Mouse (Mus musculus) MEL (cell line): ENCODE results near the gene Klhdc9. TPM values are rescaled to one million over a fixed set of nuclear protein-coding genes. Genes with fewer than 3 reads are reported as not detected.

Experiments used
- DNase-seq: peaks from one replicate; pipeline ENCODE4 v3.0.0; 2011; ENCODE audit warnings: low read depth, low spot score
- H3K27ac ChIP-seq: 2 replicates; pipeline ENCODE4 v1.5.1; 2012; ENCODE audit warnings: low read depth, mild to moderate bottlenecking, control low read depth, low read length, moderate library complexity; ENCODE audit not compliant: control insufficient read depth
- H3K27me3 ChIP-seq, 2 experiments: fragments of 150-350 bp in 1 of 2; sonication (generic) in 1 of 2; 2 replicates each; pipeline ENCODE4 v1.6.1; 2012; ENCODE audit warnings: low read length in 2 of 2, mild to moderate bottlenecking in 2 of 2, improper control_type of control experiment in 1 of 2, moderate library complexity in 1 of 2; ENCODE audit not compliant: insufficient read depth in 2 of 2, control insufficient read depth in 1 of 2
- H3K36me3 ChIP-seq, 2 experiments: 2 replicates each; pipeline ENCODE4 v1.6.1; 2012 to 2014; ENCODE audit warnings: low read length in 2 of 2, improper control_type of control experiment in 1 of 2, inconsistent platforms in 1 of 2, mild to moderate bottlenecking in 1 of 2; ENCODE audit not compliant: insufficient read depth in 2 of 2, control insufficient read depth in 1 of 2
- H3K4me1 ChIP-seq, 2 experiments: fragments of 150-350 bp in 1 of 2; sonication (generic) in 1 of 2; 2 replicates each; pipeline ENCODE4 v1.6.1; 2012; ENCODE audit warnings: low read length in 2 of 2, improper control_type of control experiment in 1 of 2, mild to moderate bottlenecking in 1 of 2; ENCODE audit not compliant: insufficient read depth in 2 of 2, control insufficient read depth in 1 of 2
- H3K4me3 ChIP-seq, 2 experiments: fragments of 150-350 bp in 1 of 2; sonication (generic) in 1 of 2; 2 replicates each; pipeline ENCODE4 v1.5.1; 2012; ENCODE audit warnings: low read depth in 2 of 2, low read length in 2 of 2, mild to moderate bottlenecking in 2 of 2, moderate library complexity in 2 of 2, control low read depth in 1 of 2, improper control_type of control experiment in 1 of 2; ENCODE audit not compliant: control insufficient read depth in 1 of 2, insufficient read depth in 1 of 2
- H3K79me2 ChIP-seq: 2 replicates; pipeline ENCODE4 v1.6.1; 2012; ENCODE audit warnings: mild to moderate bottlenecking, low read length, moderate library complexity; ENCODE audit not compliant: control insufficient read depth, poor library complexity, insufficient read depth
- H3K9ac ChIP-seq: 2 replicates; pipeline ENCODE4 v1.6.1; 2012; ENCODE audit warnings: low read depth, mild to moderate bottlenecking, control low read depth, low read length, moderate library complexity; ENCODE audit not compliant: control insufficient read depth, poor library complexity, severe bottlenecking
- H3K9me3 ChIP-seq: fragments of 150-350 bp; sonication (generic); replicated peaks from 2 replicates; pipeline ENCODE4 v1.6.1; 2012; ENCODE audit warnings: mild to moderate bottlenecking, low read length, improper control_type of control experiment, moderate library complexity; ENCODE audit not compliant: insufficient read depth
- BHLHE40 ChIP-seq: IDR thresholded peaks from 2 replicates; pipeline ENCODE4 v1.6.1; 2012; ENCODE audit warnings: low read depth, mild to moderate bottlenecking, inconsistent platforms, low read length, improper control_type of control experiment, borderline replicate concordance
- CHD2 ChIP-seq: IDR thresholded peaks from 2 replicates; pipeline ENCODE4 v1.6.1; 2011; ENCODE audit warnings: low read length, improper control_type of control experiment
- CTCF ChIP-seq, 3 experiments: IDR thresholded peaks in 2 of 3; conservative IDR thresholded peaks in 1 of 3; 2 replicates each; pipeline ENCODE4 v1.5.1; 2011 to 2012; ENCODE audit warnings: low read length in 3 of 3, low read depth in 2 of 3, mild to moderate bottlenecking in 2 of 3, improper control_type of control experiment in 1 of 3, inconsistent platforms in 1 of 3, mixed read lengths in 1 of 3, moderate library complexity in 1 of 3; ENCODE audit not compliant: control insufficient read depth in 1 of 3, insufficient read depth in 1 of 3, poor library complexity in 1 of 3, severe bottlenecking in 1 of 3
- ELF1 ChIP-seq: IDR thresholded peaks from 2 replicates; pipeline ENCODE4 v1.6.1; 2014; ENCODE audit warnings: low read depth, mild to moderate bottlenecking, inconsistent platforms, low read length, improper control_type of control experiment, moderate library complexity
- GABPA ChIP-seq: IDR thresholded peaks from 2 replicates; pipeline ENCODE4 v1.6.1; 2012; ENCODE audit warnings: low read depth, mild to moderate bottlenecking, inconsistent platforms, low read length, improper control_type of control experiment, moderate library complexity
- GATA1 ChIP-seq: IDR thresholded peaks from 2 replicates; pipeline ENCODE4 v1.6.1; 2011; ENCODE audit warnings: low read depth, low read length, improper control_type of control experiment
- HCFC1 ChIP-seq: IDR thresholded peaks from 2 replicates; pipeline ENCODE4 v1.6.1; 2012; ENCODE audit warnings: low read depth, mild to moderate bottlenecking, inconsistent platforms, low read length, improper control_type of control experiment, moderate library complexity
- JUND ChIP-seq: IDR thresholded peaks from 2 replicates; pipeline ENCODE4 v1.6.1; 2011; ENCODE audit warnings: low read depth, mild to moderate bottlenecking, improper control_type of control experiment, low read length
- KAT2A ChIP-seq: conservative IDR thresholded peaks from 2 replicates; pipeline ENCODE4 v1.6.1; 2012; ENCODE audit warnings: low read depth, low read length, improper control_type of control experiment, inconsistent platforms
- MAX ChIP-seq: IDR thresholded peaks from 2 replicates; pipeline ENCODE4 v1.6.1; 2011; ENCODE audit warnings: low read length, improper control_type of control experiment
- MAZ ChIP-seq: IDR thresholded peaks from 2 replicates; pipeline ENCODE4 v1.6.1; 2012; ENCODE audit warnings: low read depth, mild to moderate bottlenecking, inconsistent platforms, low read length, improper control_type of control experiment
- MXI1 ChIP-seq: IDR thresholded peaks from 2 replicates; pipeline ENCODE4 v1.6.1; 2011; ENCODE audit warnings: mild to moderate bottlenecking, low read depth, low read length, improper control_type of control experiment
- MYB ChIP-seq: IDR thresholded peaks from 2 replicates; pipeline ENCODE4 v1.6.1; 2011; ENCODE audit warnings: mild to moderate bottlenecking, low read depth, low read length, improper control_type of control experiment
- MYC ChIP-seq: IDR thresholded peaks from 2 replicates; pipeline ENCODE4 v1.6.1; 2011; ENCODE audit warnings: low read depth, mild to moderate bottlenecking, low read length, improper control_type of control experiment, moderate library complexity
- NELFE ChIP-seq: IDR thresholded peaks from 2 replicates; pipeline ENCODE4 v1.6.1; 2011; ENCODE audit warnings: low read depth, low read length, improper control_type of control experiment
- POLR2A ChIP-seq, 2 experiments: IDR thresholded peaks; 2 replicates each; pipeline ENCODE4 v1.6.1; 2011 to 2012; ENCODE audit warnings: low read length in 2 of 2, mild to moderate bottlenecking in 2 of 2, control low read depth in 1 of 2, improper control_type of control experiment in 1 of 2, low read depth in 1 of 2, moderate library complexity in 1 of 2; ENCODE audit not compliant: control insufficient read depth in 1 of 2, insufficient read depth in 1 of 2, poor library complexity in 1 of 2
- POLR2AphosphoS2 ChIP-seq: IDR thresholded peaks from 2 replicates; pipeline ENCODE4 v1.6.1; 2011; ENCODE audit warnings: low read length, improper control_type of control experiment
- RAD21 ChIP-seq: IDR thresholded peaks from 2 replicates; pipeline ENCODE4 v1.6.1; 2011; ENCODE audit warnings: mild to moderate bottlenecking, low read depth, low read length, improper control_type of control experiment
- SIN3A ChIP-seq: IDR thresholded peaks from 2 replicates; pipeline ENCODE4 v1.6.1; 2012; ENCODE audit warnings: low read length, improper control_type of control experiment, inconsistent platforms
- SMC3 ChIP-seq: IDR thresholded peaks from 2 replicates; pipeline ENCODE4 v1.6.1; 2011; ENCODE audit warnings: low read depth, low read length, improper control_type of control experiment
- TCF12 ChIP-seq: IDR thresholded peaks from 2 replicates; pipeline ENCODE4 v1.6.1; 2014; ENCODE audit warnings: low read depth, mild to moderate bottlenecking, inconsistent platforms, low read length, improper control_type of control experiment, moderate library complexity
- ZC3H11A ChIP-seq: IDR thresholded peaks from 2 replicates; pipeline ENCODE4 v1.6.1; 2012; ENCODE audit warnings: low read depth, mild to moderate bottlenecking, inconsistent platforms, low read length, improper control_type of control experiment
- ZKSCAN1 ChIP-seq: IDR thresholded peaks from 2 replicates; pipeline ENCODE4 v1.6.1; 2012; ENCODE audit warnings: low read depth, mild to moderate bottlenecking, inconsistent platforms, low read length, improper control_type of control experiment, moderate library complexity
- ZNF384 ChIP-seq: IDR thresholded peaks from 2 replicates; pipeline ENCODE4 v1.6.1; 2012; ENCODE audit warnings: low read depth, mild to moderate bottlenecking, inconsistent platforms, low read length, improper control_type of control experiment
- polyA plus RNA-seq, 2 experiments: library from polyadenylated mRNA; stranded (reverse) in 1 of 2; unstranded in 1 of 2; fragments of >175 nt in 1 of 2; fragments of >200 nt in 1 of 2; gene quantifications; 2 replicates each; pipeline versions ENCODE4 v1.2.1 to v1.2.4; 2012; ENCODE audit warnings: low replicate concordance in 2 of 2, low read depth in 1 of 2; ENCODE audit not compliant: insufficient read length in 2 of 2, insufficient read depth in 1 of 2, missing spikeins in 1 of 2
- total RNA-seq: library from RNA; depleted of rRNA; stranded (reverse); fragments of 300-350 nt; gene quantifications from 2 replicates; pipeline ENCODE4 v1.2.3, GENCODE M21; 2012

Gene Klhdc9
- total and polyA plus RNA-seq, 3 experiments, result 0.08 TPM; not detected in 2

DNA sequence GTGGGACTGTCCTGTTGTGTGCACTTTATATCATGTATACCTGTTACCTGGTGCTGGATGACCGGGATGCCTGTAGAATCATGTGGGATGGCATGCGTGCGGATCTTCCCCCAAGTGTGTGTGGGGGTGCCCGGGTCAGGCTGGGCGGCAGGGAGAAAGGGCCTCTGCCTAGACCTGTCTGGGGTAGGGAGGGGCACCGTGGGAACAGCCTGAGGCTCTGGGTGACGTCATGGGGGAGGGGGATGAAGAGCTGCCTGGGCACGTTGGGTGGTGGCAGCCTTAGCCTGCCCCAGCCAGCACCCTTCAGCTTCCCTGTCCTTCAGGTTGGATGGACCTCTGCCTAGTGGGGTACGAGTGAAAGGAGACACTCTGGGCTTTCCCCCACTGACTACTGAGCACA, 23.8 kb upstream of the Klhdc9 start:
- peaks cover 0 to 3% of the 10 kb centered on the region in 2 experiments; a peak in 1 of 4 replicates for H3K36me3 ChIP-seq
- no peak overlapping the region for H3K27ac ChIP-seq
- H3K27me3 ChIP-seq, result no peaks in the 10 kb centered on the region
- peaks cover 6% of the 10 kb centered on the region for H3K79me2 ChIP-seq
- H3K9me3 ChIP-seq, result no peaks in the 10 kb centered on the region
- no peak for DNase-seq
- H3K4me3 ChIP-seq, result no peak overlapping the region
- H3K9ac ChIP-seq, result no peak overlapping the region
- TF ChIP-seq ELF1 (no peak), MYB (no peak), ZC3H11A (no peak), POLR2AphosphoS2 (no peak), POLR2A (IDR thresholded peaks at IDR 0.05; ENCODE audit: control insufficient read depth in 1 of 2, insufficient read depth in 1 of 2, low read depth in 1 of 2, low read length in 2 of 2, poor library complexity in 1 of 2) (no peak), ZNF384 (no peak), KAT2A (no peak)
- H3K4me1 ChIP-seq, result peaks cover 0 to 20% of the 10 kb centered on the region in 2 experiments; a peak in 3 of 4 replicates

DNA sequence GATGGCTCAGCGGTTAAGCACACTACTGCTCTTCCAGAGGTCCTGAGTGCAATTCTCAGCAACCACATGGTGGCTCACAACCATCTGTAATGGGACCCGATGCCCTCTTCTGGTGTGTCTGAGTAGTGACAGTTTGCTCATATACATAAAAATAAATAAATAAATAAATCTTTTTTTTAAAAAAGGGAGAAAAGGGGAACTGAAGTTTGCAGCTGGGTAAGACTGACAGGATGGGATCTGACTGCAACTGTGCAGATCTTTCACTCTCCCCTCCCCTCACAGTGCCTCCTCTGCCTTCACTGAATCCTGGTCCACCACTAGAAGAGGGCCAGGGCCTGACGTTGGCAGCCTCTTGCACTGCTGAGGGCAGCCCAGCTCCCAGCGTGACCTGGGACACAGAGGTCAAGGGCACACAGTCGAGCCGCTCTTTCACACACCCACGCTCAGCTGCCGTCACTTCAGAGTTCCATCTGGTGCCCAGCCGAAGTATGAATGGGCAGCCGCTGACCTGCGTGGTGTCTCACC, 21.6 kb upstream of the Klhdc9 start:
- Histone ChIP-seq H3K27me3 (no peaks in the 10 kb centered on the region), H3K9ac (no peak overlapping the region), H3K27ac (no peak overlapping the region), H3K36me3 (peaks cover 0 to 3% of the 10 kb centered on the region in 2 experiments; a peak in 1 of 4 replicates), H3K9me3 (no peaks in the 10 kb centered on the region), H3K79me2 (no peaks in the 10 kb centered on the region), H3K4me3 (no peak overlapping the region), H3K4me1 (peaks cover 0 to 22% of the 10 kb centered on the region in 2 experiments; a peak in 2 of 4 replicates)
- peak; percentile 55 for DNase-seq
- TF ChIP-seq CTCF (IDR thresholded peaks at IDR 0.05 in 2 of 3, conservative IDR thresholded peaks at IDR 0.05 in 1 of 3; ENCODE audit: control insufficient read depth in 1 of 3, insufficient read depth in 1 of 3, low read depth in 2 of 3, low read length in 3 of 3, poor library complexity in 1 of 3, severe bottlenecking in 1 of 3), result peak in 1 of 3 experiments; percentile 11; a peak in 1 of 6 replicates
- no peak for TF ChIP-seq GATA1
- TF ChIP-seq ZNF384, result peak; percentile 65

DNA sequence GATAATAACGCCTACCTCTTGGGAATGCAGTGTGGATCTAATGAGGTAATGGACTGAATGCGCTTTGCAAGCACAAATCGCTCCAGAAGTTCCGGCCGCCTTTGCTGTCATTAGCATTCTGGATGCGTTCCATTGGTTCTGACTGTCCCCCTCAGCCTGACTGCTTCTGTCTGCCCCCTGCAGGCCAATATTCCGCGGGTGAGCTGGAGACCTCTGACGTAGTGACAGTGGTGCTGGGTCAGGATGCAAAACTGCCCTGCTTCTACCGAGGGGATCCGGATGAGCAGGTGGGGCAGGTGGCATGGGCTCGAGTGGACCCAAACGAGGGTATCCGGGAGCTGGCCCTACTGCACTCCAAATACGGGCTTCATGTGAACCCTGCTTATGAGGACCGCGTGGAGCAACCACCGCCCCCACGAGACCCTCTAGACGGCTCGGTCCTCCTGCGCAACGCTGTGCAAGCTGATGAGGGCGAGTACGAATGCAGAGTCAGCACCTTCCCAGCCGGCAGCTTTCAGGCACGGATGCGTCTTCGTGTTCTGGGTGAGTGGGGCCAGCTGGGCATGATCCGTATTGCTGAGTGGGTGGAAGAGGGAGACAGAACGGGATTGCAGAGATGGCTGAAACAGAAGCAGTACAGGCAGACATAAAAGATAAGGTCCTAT, 19.5 kb upstream of the Klhdc9 start:
- DNase-seq, result peak; percentile 80
- Histone ChIP-seq H3K79me2 (no peaks in the 10 kb centered on the region), H3K27ac (no peak overlapping the region), H3K4me1 (peaks cover 0 to 22% of the 10 kb centered on the region in 2 experiments; a peak in 2 of 4 replicates), H3K36me3 (peaks cover 0 to 3% of the 10 kb centered on the region in 2 experiments; a peak in 1 of 4 replicates), H3K9me3 (no peaks in the 10 kb centered on the region), H3K4me3 (peak overlapping the region; percentile 28 to 42), H3K27me3 (no peaks in the 10 kb centered on the region), H3K9ac (peak overlapping the region; percentile 33; the same call in 1 of the 2 replicates)
- TF ChIP-seq JUND (no peak), BHLHE40 (no peak), CHD2 (no peak), SIN3A (no peak), ZKSCAN1 (no peak), TCF12 (no peak), SMC3 (peak; percentile 56), MYC (no peak), RAD21 (peak; percentile 17), MXI1 (no peak), GATA1 (no peak), HCFC1 (no peak), MAZ (no peak), MAX (no peak), POLR2AphosphoS2 (no peak), CTCF (IDR thresholded peaks at IDR 0.05 in 2 of 3, conservative IDR thresholded peaks at IDR 0.05 in 1 of 3; ENCODE audit: control insufficient read depth in 1 of 3, insufficient read depth in 1 of 3, low read depth in 2 of 3, low read length in 3 of 3, poor library complexity in 1 of 3, severe bottlenecking in 1 of 3) (peak; percentile 58 to 84 (median 75)), GABPA (no peak), NELFE (no peak)
